Mouse (Mus musculus) heart, adult 10 weeks (tissue): ENCODE measurements around the gene Dnase2a. TPM values are rescaled to one million over a fixed set of nuclear protein-coding genes. Genes with fewer than 3 reads are reported as not detected.

Source experiments
- polyA plus RNA-seq: library from polyadenylated mRNA; stranded (reverse); fragments of 350-450 nt; fragmentation: Illumina TruSeq; extraction: RNeasy Lipid Tissue Mini Kit (QIAGEN cat#74804); gene quantifications from one replicate; pipeline ENCODE4 v1.2.3, GENCODE M21; 2014; ENCODE audit warnings: low read depth, low replicate concordance

The Dnase2a gene
- 9.4 TPM for polyA plus RNA-seq

GRCm38 (mm10) chr8:84908421-84909161 lies at the start of gene Dnase2a:
Gene Dnase2a, plus strand, starts transcription at chr8:84908560.

GRCm38 (mm10) chr8:84871376-84872308 lies 36.7 kb upstream of the Dnase2a start, which contains the start of gene Syce2:
Gene Syce2, plus strand, starts transcription at chr8:84872111.

GRCm38 (mm10) chr8:84893709-84894134 lies 14.6 kb upstream of the Dnase2a start, which contains the start of gene Gcdh:
Gene Gcdh, minus strand, starts transcription at chr8:84893921.

GRCm38 (mm10) chr8:84901752-84902151 lies 6.6 kb upstream of the Dnase2a start, which contains the start of gene Klf1:
Gene Klf1, plus strand, starts transcription at chr8:84901928.

GRCm38 (mm10) chr8:84936962-84937546 lies 28.7 kb downstream of the Dnase2a start, which contains the start of gene Mast1:
Gene Mast1, minus strand, starts transcription at chr8:84937359.

GRCm38 (mm10) chr8:84946528-84947240 lies 38.3 kb downstream of the Dnase2a start, which contains the start of gene Rtbdn:
Gene Rtbdn, plus strand, starts transcription at chr8:84946991.

GRCm38 (mm10) chr8:84969241-84970134 lies 61.1 kb downstream of the Dnase2a start, which contains the start of the genes Gm49661, Prdx2 and Rnaseh2a:
Gene Gm49661, minus strand, starts transcription at chr8:84969433.
Gene Prdx2, plus strand, starts transcription at chr8:84969587.
Gene Rnaseh2a, minus strand, starts transcription at chr8:84969767.

Other genes starting within 250 kb of the Dnase2a start
- 19.2 TPM for gene Ier2, start 245.7 kb upstream of the Dnase2a start, polyA plus RNA-seq
- 39.8 TPM for gene Trmt1, start 222.3 kb upstream of the Dnase2a start, polyA plus RNA-seq
- 25.1 TPM for gene Nacc1, start 220.7 kb upstream of the Dnase2a start, polyA plus RNA-seq
- gene Lyl1, start 207.1 kb upstream of the Dnase2a start, polyA plus RNA-seq, result 3.0 TPM
- gene G430095P16Rik, start 185.6 kb upstream of the Dnase2a start, polyA plus RNA-seq, result not detected
- gene Nfix, start 108.2 kb upstream of the Dnase2a start, polyA plus RNA-seq, result 84.9 TPM
- 14.0 TPM for gene Dand5, start 85.7 kb upstream of the Dnase2a start, polyA plus RNA-seq
- gene Gadd45gip1, start 77.0 kb upstream of the Dnase2a start, polyA plus RNA-seq, result 28.8 TPM
- 101 TPM for gene Rad23a, start 67.9 kb upstream of the Dnase2a start, polyA plus RNA-seq
- 330 TPM for gene Calr, start 61.6 kb upstream of the Dnase2a start, polyA plus RNA-seq
- 26.7 TPM for gene Farsa, start 51.6 kb upstream of the Dnase2a start, polyA plus RNA-seq
- 0.92 TPM for gene Syce2, start 36.4 kb upstream of the Dnase2a start, polyA plus RNA-seq
- 84.6 TPM for gene Gcdh, start 14.6 kb upstream of the Dnase2a start, polyA plus RNA-seq
- gene Klf1, start 6.6 kb upstream of the Dnase2a start, polyA plus RNA-seq, result 0.29 TPM
- 0.13 TPM for gene Mast1, start 28.8 kb downstream of the Dnase2a start, polyA plus RNA-seq
- gene Rtbdn, start 38.4 kb downstream of the Dnase2a start, polyA plus RNA-seq, result not detected
- not detected for gene Gm49661, start 60.9 kb downstream of the Dnase2a start, polyA plus RNA-seq
- gene Prdx2, start 61.0 kb downstream of the Dnase2a start, polyA plus RNA-seq, result 451 TPM
- 30.6 TPM for gene Rnaseh2a, start 61.2 kb downstream of the Dnase2a start, polyA plus RNA-seq
- gene Junb, start 70.2 kb downstream of the Dnase2a start, polyA plus RNA-seq, result 16.7 TPM
- 3.5 TPM for gene Hook2, start 82.0 kb downstream of the Dnase2a start, polyA plus RNA-seq
- gene Best2, start 106.0 kb downstream of the Dnase2a start, polyA plus RNA-seq, result not detected
- 85.3 TPM for gene Asna1, start 116.7 kb downstream of the Dnase2a start, polyA plus RNA-seq
- gene Trir, start 118.3 kb downstream of the Dnase2a start, polyA plus RNA-seq, result 63.4 TPM
- gene Tnpo2, start 128.4 kb downstream of the Dnase2a start, polyA plus RNA-seq, result 18.9 TPM
- 4.0 TPM for gene Fbxw9, start 151.5 kb downstream of the Dnase2a start, polyA plus RNA-seq
- not detected for gene Gm5741, start 159.4 kb downstream of the Dnase2a start, polyA plus RNA-seq
- 30.4 TPM for gene Dhps, start 163.2 kb downstream of the Dnase2a start, polyA plus RNA-seq
- 54.9 TPM for gene Wdr83os, start 172.2 kb downstream of the Dnase2a start, polyA plus RNA-seq
- 42.4 TPM for gene Wdr83, start 172.7 kb downstream of the Dnase2a start, polyA plus RNA-seq
- 28.3 TPM for gene Man2b1, start 174.7 kb downstream of the Dnase2a start, polyA plus RNA-seq
- 2.2 TPM for gene Zfp791, start 214.5 kb downstream of the Dnase2a start, polyA plus RNA-seq
- gene Cks1brt, start 243.4 kb downstream of the Dnase2a start, polyA plus RNA-seq, result not detected